Mouse (Mus musculus): ENCODE data around the gene Nbl1. TPM values are rescaled to one million over a fixed set of nuclear protein-coding genes. Genes with fewer than 3 reads are reported as not detected.

The Nbl1 gene
- polyA plus RNA-seq, 1 experiment from 2014 or later, result 141 TPM

GRCm38 (mm10) chr4:139052796-139053195 is 40.0 kb downstream of the Nbl1 start:
- H3K9ac ChIP-seq (replicated peaks; ENCODE audit: low read depth), result no peak overlapping the region
- DNase-seq (ENCODE audit: low spot score) (no peak), ATAC-seq (no peak)
- H3K27ac ChIP-seq (ENCODE audit: low read length), result no peak overlapping the region
- WGBS, result 77% methylated on average over 7 of the region's 7 CpGs
- no peaks in the 10 kb centered on the region for H3K27me3 ChIP-seq (replicated peaks; ENCODE audit: insufficient read depth, low read length)
- TF ChIP-seq EP300 (IDR thresholded peaks at IDR 0.05), result no peak
- TF ChIP-seq CTCF (IDR thresholded peaks at IDR 0.05), result no peak
- no peak overlapping the region for H3K4me3 ChIP-seq (ENCODE audit: low read depth, low read length)
- no peaks in the 10 kb centered on the region for H3K4me1 ChIP-seq (ENCODE audit: insufficient read depth, low read depth, low read length)
- H3K36me3 ChIP-seq (ENCODE audit: insufficient read depth, low read length), result no peaks in the 10 kb centered on the region
- H3K4me2 ChIP-seq (replicated peaks; ENCODE audit: low read depth, low read length), result no peak overlapping the region
- no peaks in the 10 kb centered on the region for H3K9me3 ChIP-seq (ENCODE audit: low read length)

DNA sequence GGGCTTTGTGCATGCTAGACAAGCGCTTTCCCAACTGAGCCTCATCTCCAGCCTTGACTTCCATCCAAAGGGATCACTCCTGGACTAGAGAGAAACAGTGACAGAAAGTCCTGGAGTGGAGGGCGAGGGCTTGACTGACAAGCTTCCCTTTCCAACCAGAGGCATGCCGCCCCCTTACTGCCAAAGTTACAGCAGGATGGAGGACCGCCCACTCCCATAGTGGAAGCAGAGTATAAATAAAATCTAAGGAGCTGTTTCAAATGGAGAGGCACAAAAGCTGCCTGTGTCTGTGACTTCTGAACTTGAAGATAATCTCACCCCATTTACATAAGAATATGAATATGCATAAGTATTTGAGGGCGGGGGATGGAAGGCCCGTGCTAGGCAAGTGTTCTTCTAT is 44.3 kb downstream of the Nbl1 start:
- no peak overlapping the region for H3K9ac ChIP-seq (replicated peaks; ENCODE audit: low read depth)
- H3K4me2 ChIP-seq (replicated peaks; ENCODE audit: low read depth, low read length), result no peak overlapping the region
- DNase-seq (ENCODE audit: low spot score) (no peak), ATAC-seq (no peak)
- no peak overlapping the region for H3K27ac ChIP-seq (ENCODE audit: low read length)
- no peaks in the 10 kb centered on the region for H3K9me3 ChIP-seq (ENCODE audit: low read length)
- WGBS, result 77% methylated on average over 6 of the region's 6 CpGs
- no peaks in the 10 kb centered on the region for H3K27me3 ChIP-seq (replicated peaks; ENCODE audit: insufficient read depth, low read length)
- H3K36me3 ChIP-seq (ENCODE audit: insufficient read depth, low read length), result no peaks in the 10 kb centered on the region
- H3K4me1 ChIP-seq (ENCODE audit: insufficient read depth, low read depth, low read length), result no peaks in the 10 kb centered on the region
- TF ChIP-seq EP300 (IDR thresholded peaks at IDR 0.05) (no peak), CTCF (IDR thresholded peaks at IDR 0.05) (no peak)
- no peak overlapping the region for H3K4me3 ChIP-seq (ENCODE audit: low read depth, low read length)

DNA sequence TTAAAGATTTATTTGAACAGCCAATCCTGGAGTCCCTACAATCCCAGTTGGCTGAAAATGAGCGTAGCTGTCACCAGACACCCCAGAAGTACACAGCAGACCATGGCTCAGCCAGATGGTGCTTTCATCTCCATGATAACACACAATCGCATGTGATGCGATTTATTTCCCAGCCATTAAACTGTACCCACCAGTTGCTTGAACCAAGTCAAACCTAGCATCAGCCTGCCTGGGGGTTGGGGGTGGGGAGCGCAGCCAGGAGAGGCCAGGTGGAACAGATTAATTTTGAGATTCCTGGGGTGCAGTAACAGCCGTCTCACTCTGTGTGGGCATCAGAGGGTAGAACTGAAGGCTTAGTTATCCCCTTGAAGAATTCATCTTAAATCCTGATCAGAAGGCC is 46.4 kb downstream of the Nbl1 start:
- Histone ChIP-seq H3K27ac (ENCODE audit: low read length) (no peak overlapping the region), H3K4me3 (ENCODE audit: low read depth, low read length) (no peak overlapping the region), H3K9ac (replicated peaks; ENCODE audit: low read depth) (no peak overlapping the region), H3K4me1 (ENCODE audit: insufficient read depth, low read depth, low read length) (no peaks in the 10 kb centered on the region), H3K9me3 (ENCODE audit: low read length) (no peaks in the 10 kb centered on the region), H3K27me3 (replicated peaks; ENCODE audit: insufficient read depth, low read length) (no peaks in the 10 kb centered on the region), H3K36me3 (ENCODE audit: insufficient read depth, low read length) (no peaks in the 10 kb centered on the region), H3K4me2 (replicated peaks; ENCODE audit: low read depth, low read length) (no peak overlapping the region)
- TF ChIP-seq EP300 (IDR thresholded peaks at IDR 0.05), result no peak
- TF ChIP-seq CTCF (IDR thresholded peaks at IDR 0.05), result no peak
- DNase-seq (ENCODE audit: low spot score) (no peak), ATAC-seq (no peak)
- WGBS, result 73% methylated on average over 5 of the region's 5 CpGs

- DNase-seq (ENCODE audit: low spot score) (no peak), ATAC-seq (no peak)
- Histone ChIP-seq H3K4me3 (ENCODE audit: low read depth, low read length) (no peak overlapping the region), H3K27ac (ENCODE audit: low read length) (no peak overlapping the region), H3K9ac (replicated peaks; ENCODE audit: low read depth) (no peak overlapping the region), H3K4me2 (replicated peaks; ENCODE audit: low read depth, low read length) (no peak overlapping the region), H3K4me1 (ENCODE audit: insufficient read depth, low read depth, low read length) (no peaks in the 10 kb centered on the region), H3K9me3 (ENCODE audit: low read length) (no peaks in the 10 kb centered on the region), H3K36me3 (ENCODE audit: insufficient read depth, low read length) (no peaks in the 10 kb centered on the region), H3K27me3 (replicated peaks; ENCODE audit: insufficient read depth, low read length) (no peaks in the 10 kb centered on the region)
- WGBS, result 84% methylated on average over 5 of the region's 5 CpGs
- TF ChIP-seq EP300 (IDR thresholded peaks at IDR 0.05), result no peak
- no peak for TF ChIP-seq CTCF (IDR thresholded peaks at IDR 0.05)
Measured at GRCm38 (mm10) chr4:139044566-139044965, 48.2 kb downstream of the Nbl1 start.

- no peaks in the 10 kb centered on the region for H3K4me1 ChIP-seq (ENCODE audit: insufficient read depth, low read depth, low read length)
- no peak overlapping the region for H3K9ac ChIP-seq (replicated peaks; ENCODE audit: low read depth)
- WGBS, result 68% methylated on average over 2 of the region's 2 CpGs
- ATAC-seq, result no peak
- no peak overlapping the region for H3K4me2 ChIP-seq (replicated peaks; ENCODE audit: low read depth, low read length)
- no peak for TF ChIP-seq CTCF (IDR thresholded peaks at IDR 0.05)
- TF ChIP-seq EP300 (IDR thresholded peaks at IDR 0.05), result no peak
- no peak overlapping the region for H3K4me3 ChIP-seq (ENCODE audit: low read depth, low read length)
- H3K36me3 ChIP-seq (ENCODE audit: insufficient read depth, low read length), result no peaks in the 10 kb centered on the region
- no peak for DNase-seq (ENCODE audit: low spot score)
- H3K27me3 ChIP-seq (replicated peaks; ENCODE audit: insufficient read depth, low read length), result 0 out of 2 replicates have a peak, but pooled peaks cover 2% of the 10 kb centered on the region
- no peaks in the 10 kb centered on the region for H3K9me3 ChIP-seq (ENCODE audit: low read length)
- H3K27ac ChIP-seq (ENCODE audit: low read length), result no peak overlapping the region
Measured at GRCm38 (mm10) chr4:139043600-139043999, 49.2 kb downstream of the Nbl1 start.

GRCm38 (mm10) chr4:139042611-139043010 is 50.2 kb downstream of the Nbl1 start:
- H3K4me1 ChIP-seq (ENCODE audit: insufficient read depth, low read depth, low read length), result no peaks in the 10 kb centered on the region
- H3K27ac ChIP-seq (ENCODE audit: low read length), result no peak overlapping the region
- no peak overlapping the region for H3K4me3 ChIP-seq (ENCODE audit: low read depth, low read length)
- DNase-seq (ENCODE audit: low spot score) (no peak), ATAC-seq (no peak)
- WGBS, result 76% methylated on average over 5 of the region's 5 CpGs
- TF ChIP-seq CTCF (IDR thresholded peaks at IDR 0.05) (no peak), EP300 (IDR thresholded peaks at IDR 0.05) (no peak)
- no peaks in the 10 kb centered on the region for H3K36me3 ChIP-seq (ENCODE audit: insufficient read depth, low read length)
- H3K9me3 ChIP-seq (ENCODE audit: low read length), result no peaks in the 10 kb centered on the region
- no peak overlapping the region for H3K9ac ChIP-seq (replicated peaks; ENCODE audit: low read depth)
- H3K4me2 ChIP-seq (replicated peaks; ENCODE audit: low read depth, low read length), result no peak overlapping the region
- 0 out of 2 replicates have a peak, but pooled peaks cover 2% of the 10 kb centered on the region for H3K27me3 ChIP-seq (replicated peaks; ENCODE audit: insufficient read depth, low read length)
